Mouse (Mus musculus): ENCODE data around the gene Fanca.

The Fanca gene

GRCm38 (mm10) chr8:123318467-123318911, at the start of gene Fanca:
Gene Fanca, minus strand, starts transcription at chr8:123318576.
- DNase-seq (ENCODE audit: extremely low spot score, low spot score): peak; percentile 95

- DNase-seq (ENCODE audit: extremely low spot score, low spot score): peak; percentile 86
Observed at GRCm38 (mm10) chr8:123361082-123361739, 42.8 kb upstream of the Fanca start.

- no peak for DNase-seq (ENCODE audit: extremely low spot score, low spot score)
Observed at GRCm38 (mm10) chr8:123353216-123353615, 34.8 kb upstream of the Fanca start.

- DNase-seq (ENCODE audit: extremely low spot score, low spot score): peak; percentile 32
Observed at GRCm38 (mm10) chr8:123352786-123353185, 34.4 kb upstream of the Fanca start.

GRCm38 (mm10) chr8:123352118-123352517, 33.7 kb upstream of the Fanca start:
- no peak for DNase-seq (ENCODE audit: extremely low spot score, low spot score)

GRCm38 (mm10) chr8:123349073-123349472, 30.7 kb upstream of the Fanca start:
- DNase-seq (ENCODE audit: extremely low spot score, low spot score): no peak

- DNase-seq (ENCODE audit: extremely low spot score, low spot score): peak; percentile 27
Observed at GRCm38 (mm10) chr8:123348237-123348843, 30.0 kb upstream of the Fanca start.

- DNase-seq (ENCODE audit: extremely low spot score, low spot score): no peak
Observed at GRCm38 (mm10) chr8:123347293-123347692, 28.9 kb upstream of the Fanca start.

- DNase-seq (ENCODE audit: extremely low spot score, low spot score): no peak
Observed at GRCm38 (mm10) chr8:123345856-123346255, 27.5 kb upstream of the Fanca start.

- no peak for DNase-seq (ENCODE audit: extremely low spot score, low spot score)
Observed at GRCm38 (mm10) chr8:123345135-123345534, 26.8 kb upstream of the Fanca start.

GRCm38 (mm10) chr8:123343422-123343821, 25.0 kb upstream of the Fanca start:
- DNase-seq (ENCODE audit: extremely low spot score, low spot score): no peak

GRCm38 (mm10) chr8:123342911-123343310, 24.5 kb upstream of the Fanca start:
- no peak for DNase-seq (ENCODE audit: extremely low spot score, low spot score)

GRCm38 (mm10) chr8:123342253-123342652, 23.9 kb upstream of the Fanca start:
- no peak for DNase-seq (ENCODE audit: extremely low spot score, low spot score)

- DNase-seq (ENCODE audit: extremely low spot score, low spot score): no peak
Observed at GRCm38 (mm10) chr8:123341040-123342015, 23.0 kb upstream of the Fanca start.

GRCm38 (mm10) chr8:123340071-123340470, 21.7 kb upstream of the Fanca start:
- no peak for DNase-seq (ENCODE audit: extremely low spot score, low spot score)

- DNase-seq (ENCODE audit: extremely low spot score, low spot score): no peak
Observed at GRCm38 (mm10) chr8:123337475-123337874, 19.1 kb upstream of the Fanca start.

GRCm38 (mm10) chr8:123334467-123334866, 16.1 kb upstream of the Fanca start:
- DNase-seq (ENCODE audit: extremely low spot score, low spot score): no peak

- DNase-seq (ENCODE audit: extremely low spot score, low spot score): peak; percentile 19
Observed at GRCm38 (mm10) chr8:123333864-123334263, 15.5 kb upstream of the Fanca start.

GRCm38 (mm10) chr8:123333091-123333587, 14.8 kb upstream of the Fanca start:
- peak; percentile 24 for DNase-seq (ENCODE audit: extremely low spot score, low spot score)

- DNase-seq (ENCODE audit: extremely low spot score, low spot score): peak; percentile 83
Observed at GRCm38 (mm10) chr8:123332262-123333090, 14.1 kb upstream of the Fanca start, which contains the start of gene Spire2. Gene Spire2, plus strand, starts transcription at chr8:123332713.

GRCm38 (mm10) chr8:123331810-123332209, 13.4 kb upstream of the Fanca start:
- DNase-seq (ENCODE audit: extremely low spot score, low spot score): no peak

All from neural tube, embryonic 10.5 days (tissue).